Mouse (Mus musculus) embryonic facial prominence, embryonic 11.5 days (tissue): ENCODE measurements around the gene Ipcef1. TPM values are rescaled to one million over a fixed set of nuclear protein-coding genes. Genes with fewer than 3 reads are reported as not detected.

Experiments
- ATAC-seq: fragments of 200-750 bp; cut with Nextera tagmentation; replicated peaks from 2 replicates; pipeline ENCODE4 v1.8.0; 2017; ENCODE audit warnings: low read depth; ENCODE audit not compliant: insufficient number of reproducible peaks, low FRiP score, low TSS enrichment
- DNase-seq: peaks from one replicate; pipeline ENCODE4 v3.0.0-alpha.2; 2015; ENCODE audit warnings: low spot score
- H3K27ac ChIP-seq: fragments of 300-500 bp; sonication (generic); replicated peaks from 2 replicates; pipeline ENCODE4 v1.5.1; 2014; ENCODE audit warnings: mild to moderate bottlenecking, low read depth, low read length, control low read depth
- H3K27me3 ChIP-seq: fragments of 300-500 bp; sonication (generic); 2 replicates; pipeline ENCODE4 v1.6.1; 2014; ENCODE audit warnings: mild to moderate bottlenecking, low read length, moderate library complexity, mixed read lengths; ENCODE audit not compliant: control insufficient read depth, insufficient read depth
- H3K36me3 ChIP-seq: fragments of 300-500 bp; sonication (generic); replicated peaks from 2 replicates; pipeline ENCODE4 v1.6.1; 2014; ENCODE audit warnings: low read depth, mild to moderate bottlenecking, low read length, moderate library complexity, mixed read lengths; ENCODE audit not compliant: control insufficient read depth, insufficient read depth
- H3K4me1 ChIP-seq: fragments of 300-500 bp; sonication (generic); 2 replicates; pipeline ENCODE4 v1.6.1; 2014; ENCODE audit warnings: low read length, mixed read lengths; ENCODE audit not compliant: control insufficient read depth, insufficient read depth
- H3K4me2 ChIP-seq: fragments of 300-500 bp; sonication (generic); 2 replicates; pipeline ENCODE4 v1.6.1; 2014; ENCODE audit warnings: low read depth, mild to moderate bottlenecking, control low read depth, low read length, moderate library complexity
- H3K4me3 ChIP-seq: fragments of 300-500 bp; sonication (generic); 2 replicates; pipeline ENCODE4 v1.5.1; 2014; ENCODE audit warnings: low read depth, low read length, control low read depth
- H3K9ac ChIP-seq: fragments of 300-500 bp; sonication (generic); replicated peaks from 2 replicates; pipeline ENCODE4 v1.6.1; 2014; ENCODE audit warnings: mild to moderate bottlenecking, control low read depth, low read length
- H3K9me3 ChIP-seq: fragments of 300-500 bp; sonication (generic); replicated peaks from 2 replicates; pipeline ENCODE4 v1.6.1; 2016; ENCODE audit warnings: mild to moderate bottlenecking, low read length, inconsistent platforms, mixed read lengths; ENCODE audit not compliant: control insufficient read depth
- whole genome bisulfite sequencing: fragments of 180-500 bp; shearing (Covaris S2); extraction: QIAGEN DNeasy Blood & Tissue Kit; methylation state at CpG from one replicate; pipeline ENCODE4 v1.1.7; 2014; 5-methylcytosine and 5-hydroxymethylcytosine counted together
- polyA plus RNA-seq: library from polyadenylated mRNA; unstranded; fragments of >200 nt; fragmentation: Nextera tagmentation; extraction: Ambion mirVana; gene quantifications from 2 replicates; pipeline ENCODE4 v1.2.1, GENCODE M21; 2014

The Ipcef1 gene
- polyA plus RNA-seq, 1 experiment from 2014 or later: 0.27 TPM

- H3K4me2 ChIP-seq: no peak overlapping the region
- H3K4me3 ChIP-seq: no peak overlapping the region
- H3K27ac ChIP-seq: no peak overlapping the region
- no peaks in the 10 kb centered on the region for H3K27me3 ChIP-seq
- WGBS: 78% methylated on average over 3 of the region's 3 CpGs
- H3K36me3 ChIP-seq: no peaks in the 10 kb centered on the region
- DNase-seq: no peak
- no peaks in the 10 kb centered on the region for H3K4me1 ChIP-seq
- H3K9ac ChIP-seq: no peak overlapping the region
- ATAC-seq: no peak
- H3K9me3 ChIP-seq: no peaks in the 10 kb centered on the region
Observed at GRCm38 (mm10) chr10:7049901-7050300, 2.4 kb downstream of the Ipcef1 start.

GRCm38 (mm10) chr10:7047919-7048291 is 4.4 kb downstream of the Ipcef1 start:
- no peak for ATAC-seq
- DNase-seq: no peak

GRCm38 (mm10) chr10:7047288-7047918 is 4.9 kb downstream of the Ipcef1 start:
- no peak overlapping the region for H3K4me2 ChIP-seq
- no peak overlapping the region for H3K4me3 ChIP-seq
- H3K36me3 ChIP-seq: no peaks in the 10 kb centered on the region
- 66% methylated on average over 10 of the region's 10 CpGs for WGBS
- no peak overlapping the region for H3K27ac ChIP-seq
- no peaks in the 10 kb centered on the region for H3K4me1 ChIP-seq
- no peaks in the 10 kb centered on the region for H3K27me3 ChIP-seq
- no peak for ATAC-seq
- H3K9ac ChIP-seq: no peak overlapping the region
- no peak for DNase-seq
- H3K9me3 ChIP-seq: no peaks in the 10 kb centered on the region

More at GRCm38 (mm10) chr10:7047919-7048291, 4.4 kb downstream of the Ipcef1 start:
- Histone ChIP-seq H3K36me3 (no peaks in the 10 kb centered on the region), H3K9ac (no peak overlapping the region), H3K27ac (no peak overlapping the region), H3K27me3 (no peaks in the 10 kb centered on the region), H3K4me1 (no peaks in the 10 kb centered on the region), H3K9me3 (no peaks in the 10 kb centered on the region), H3K4me3 (no peak overlapping the region), H3K4me2 (no peak overlapping the region)
- WGBS: 78% methylated on average over 2 of the region's 2 CpGs

- no peak overlapping the region for H3K27ac ChIP-seq
- no peak for ATAC-seq
- no peak overlapping the region for H3K4me2 ChIP-seq
- DNase-seq: no peak
- H3K27me3 ChIP-seq: no peaks in the 10 kb centered on the region
- H3K4me1 ChIP-seq: no peaks in the 10 kb centered on the region
- WGBS: 56% methylated on average over 5 of the region's 5 CpGs
- H3K36me3 ChIP-seq: no peaks in the 10 kb centered on the region
- H3K9me3 ChIP-seq: no peaks in the 10 kb centered on the region
- no peak overlapping the region for H3K9ac ChIP-seq
- H3K4me3 ChIP-seq: no peak overlapping the region
Observed at GRCm38 (mm10) chr10:7043896-7044295, 8.4 kb downstream of the Ipcef1 start.

- Histone ChIP-seq H3K9ac (no peak overlapping the region), H3K27me3 (no peaks in the 10 kb centered on the region), H3K9me3 (no peaks in the 10 kb centered on the region), H3K27ac (no peak overlapping the region), H3K4me1 (no peaks in the 10 kb centered on the region), H3K4me3 (no peak overlapping the region), H3K4me2 (no peak overlapping the region), H3K36me3 (no peaks in the 10 kb centered on the region)
- no peak for DNase-seq
- no peak for ATAC-seq
Observed at GRCm38 (mm10) chr10:7041032-7041431, 11.2 kb downstream of the Ipcef1 start.

GRCm38 (mm10) chr10:7037194-7037593 is 15.1 kb downstream of the Ipcef1 start:
- H3K27me3 ChIP-seq: no peaks in the 10 kb centered on the region
- H3K4me3 ChIP-seq: no peak overlapping the region
- no peak overlapping the region for H3K4me2 ChIP-seq
- DNase-seq: no peak
- H3K36me3 ChIP-seq: no peaks in the 10 kb centered on the region
- ATAC-seq: no peak
- 92% methylated on average over 5 of the region's 5 CpGs for WGBS
- no peak overlapping the region for H3K27ac ChIP-seq
- H3K9ac ChIP-seq: no peak overlapping the region
- no peaks in the 10 kb centered on the region for H3K4me1 ChIP-seq
- no peaks in the 10 kb centered on the region for H3K9me3 ChIP-seq

- WGBS: 74% methylated on average over 12 of the region's 12 CpGs
Observed at GRCm38 (mm10) chr10:7035547-7035946, 16.7 kb downstream of the Ipcef1 start.

GRCm38 (mm10) chr10:7033459-7033858 is 18.8 kb downstream of the Ipcef1 start:
- no peak overlapping the region for H3K4me3 ChIP-seq
- no peak overlapping the region for H3K4me2 ChIP-seq
- DNase-seq (no peak), ATAC-seq (no peak)
- no peaks in the 10 kb centered on the region for H3K36me3 ChIP-seq
- no peaks in the 10 kb centered on the region for H3K9me3 ChIP-seq
- no peaks in the 10 kb centered on the region for H3K4me1 ChIP-seq
- 84% methylated on average over 2 of the region's 2 CpGs for WGBS
- no peak overlapping the region for H3K9ac ChIP-seq
- H3K27ac ChIP-seq: no peak overlapping the region
- H3K27me3 ChIP-seq: no peaks in the 10 kb centered on the region

More at GRCm38 (mm10) chr10:7035547-7035946, 16.7 kb downstream of the Ipcef1 start:
- no peaks in the 10 kb centered on the region for H3K36me3 ChIP-seq
- H3K9ac ChIP-seq: no peak overlapping the region
- no peaks in the 10 kb centered on the region for H3K27me3 ChIP-seq
- H3K9me3 ChIP-seq: no peaks in the 10 kb centered on the region
- no peak overlapping the region for H3K27ac ChIP-seq
- DNase-seq (peak; percentile 11), ATAC-seq (no peak)
- H3K4me3 ChIP-seq: no peak overlapping the region
- H3K4me2 ChIP-seq: no peak overlapping the region
- no peaks in the 10 kb centered on the region for H3K4me1 ChIP-seq
